Mouse (Mus musculus): Measurements from ENCODE around the gene Cyb5d2.
"Not testable (repeated sequence)": the region's sequence is repeated elsewhere in the genome, so short reads cannot be mapped to it uniquely, and the experiment has no call there.

Gene Cyb5d2

DNA sequence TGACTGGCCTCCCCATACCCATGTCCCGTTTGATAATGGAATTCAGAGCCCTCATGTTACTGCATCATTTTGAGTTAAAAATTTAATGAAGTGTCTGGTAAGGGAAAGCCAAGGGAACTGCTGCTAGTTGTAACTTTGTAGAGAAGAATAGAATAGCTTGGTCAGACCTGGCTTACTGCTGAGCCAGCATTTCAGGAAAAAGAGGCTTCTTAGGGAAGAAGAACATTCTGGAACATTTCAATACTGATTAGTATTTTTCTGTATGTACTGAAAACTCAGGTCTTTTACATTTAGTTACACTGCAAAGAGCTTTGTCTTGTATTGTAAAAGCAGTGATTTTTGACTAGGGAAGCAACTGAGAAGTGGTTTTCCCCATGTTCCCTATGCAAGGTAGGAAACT lies 35.2 kb downstream of the Cyb5d2 start:
- DNase-seq (ENCODE audit: low read depth, low spot score) = no peak
- peaks cover 23% of the 10 kb centered on the region for H3K36me3 ChIP-seq (ENCODE audit: control insufficient read depth, insufficient read depth, low read length, poor library complexity, severe bottlenecking)
- no peaks in the 10 kb centered on the region for H3K27me3 ChIP-seq (ENCODE audit: control insufficient read depth, insufficient read depth, low read length, poor library complexity, severe bottlenecking)

DNA sequence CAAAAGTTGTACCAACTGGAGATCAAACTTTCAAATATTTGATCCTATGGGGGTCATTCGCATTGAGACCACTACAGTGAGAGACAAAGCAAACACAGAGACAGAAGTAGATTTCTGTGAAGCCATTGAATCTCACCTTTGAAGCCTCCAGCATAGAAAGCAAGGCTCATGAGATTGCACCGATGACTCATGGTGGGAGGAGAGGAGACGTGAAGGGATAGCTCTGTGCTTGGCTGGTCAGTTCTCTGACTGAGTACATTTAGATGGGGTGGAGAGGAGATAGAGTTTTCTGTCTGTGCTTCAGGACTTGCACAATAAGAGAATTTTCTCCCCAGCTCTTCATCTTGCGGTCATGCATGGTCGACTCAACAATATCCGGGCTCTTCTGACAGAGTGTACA lies 36.4 kb downstream of the Cyb5d2 start:
- no peak for DNase-seq (ENCODE audit: low read depth, low spot score)
- Histone ChIP-seq H3K27me3 (ENCODE audit: control insufficient read depth, insufficient read depth, low read length, poor library complexity, severe bottlenecking) (no peaks in the 10 kb centered on the region), H3K36me3 (ENCODE audit: control insufficient read depth, insufficient read depth, low read length, poor library complexity, severe bottlenecking) (peaks cover 28% of the 10 kb centered on the region)

DNA sequence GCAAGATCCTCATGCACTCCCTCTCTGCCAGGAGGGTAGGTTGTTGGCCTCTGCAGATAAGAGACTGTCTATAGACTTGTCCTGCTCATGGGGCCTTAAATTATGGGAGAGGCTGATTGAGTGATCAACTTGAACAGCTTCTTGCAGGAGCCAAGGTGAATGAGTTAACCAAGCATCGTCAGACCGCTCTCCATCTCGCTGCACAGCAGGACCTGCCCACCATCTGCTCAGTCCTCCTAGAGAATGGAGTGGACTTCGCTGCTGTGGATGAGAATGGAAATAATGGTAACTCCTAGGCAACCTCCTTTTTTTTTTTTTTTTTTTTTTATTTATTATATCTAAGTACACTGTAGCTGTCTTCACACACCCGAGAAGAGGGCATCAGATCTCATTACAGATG lies 37.6 kb downstream of the Cyb5d2 start:
- Histone ChIP-seq H3K27me3 (ENCODE audit: control insufficient read depth, insufficient read depth, low read length, poor library complexity, severe bottlenecking) (no peaks in the 10 kb centered on the region), H3K36me3 (ENCODE audit: control insufficient read depth, insufficient read depth, low read length, poor library complexity, severe bottlenecking) (peaks cover 32% of the 10 kb centered on the region)
- no peak for DNase-seq (ENCODE audit: low read depth, low spot score)

DNA sequence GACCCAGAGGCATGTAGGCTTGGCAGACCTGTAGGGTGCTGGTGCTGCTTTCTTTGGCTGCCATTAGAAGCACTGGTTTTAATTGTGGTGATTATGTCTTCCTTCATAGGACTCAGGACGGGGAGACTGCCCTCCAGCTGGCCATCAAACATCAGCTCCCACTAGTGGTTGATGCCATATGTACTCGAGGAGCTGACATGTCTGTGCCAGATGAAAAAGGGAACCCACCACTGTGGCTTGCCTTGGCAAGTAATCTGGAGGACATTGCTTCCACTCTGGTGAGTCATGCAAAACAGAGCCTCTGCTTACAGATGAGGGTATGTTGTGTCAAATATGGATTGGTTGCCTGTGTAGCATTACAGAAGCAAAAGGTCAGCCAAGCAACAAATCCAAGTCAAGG lies 44.0 kb downstream of the Cyb5d2 start:
- H3K36me3 ChIP-seq (ENCODE audit: control insufficient read depth, insufficient read depth, low read length, poor library complexity, severe bottlenecking) = peaks cover 34% of the 10 kb centered on the region
- peak; percentile 16 for DNase-seq (ENCODE audit: low read depth, low spot score)
- no peaks in the 10 kb centered on the region for H3K27me3 ChIP-seq (ENCODE audit: control insufficient read depth, insufficient read depth, low read length, poor library complexity, severe bottlenecking)

DNA sequence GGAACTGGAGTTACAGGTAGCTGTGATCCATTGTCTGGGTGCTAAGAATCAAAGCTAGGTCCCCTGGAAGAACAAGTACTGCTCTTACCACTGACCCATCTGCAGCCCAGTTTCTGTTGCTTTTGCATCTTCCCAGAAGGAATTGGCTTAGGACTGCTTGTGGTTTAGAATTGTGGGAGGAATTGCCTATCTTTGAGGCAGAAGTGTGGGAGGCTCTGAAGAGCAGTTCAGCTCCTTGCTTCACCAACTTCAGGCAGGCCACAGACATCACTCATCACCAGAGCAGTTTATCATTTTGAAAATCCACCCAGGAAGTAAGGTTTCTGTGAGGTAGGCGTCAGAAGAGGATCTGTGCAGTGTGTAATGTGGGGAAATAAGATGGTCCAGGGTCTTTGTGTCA lies 56.9 kb downstream of the Cyb5d2 start:
- Histone ChIP-seq H3K36me3 (ENCODE audit: control insufficient read depth, insufficient read depth, low read length, poor library complexity, severe bottlenecking) (peaks cover 11% of the 10 kb centered on the region; the same call in 1 of the 2 replicates), H3K27me3 (ENCODE audit: control insufficient read depth, insufficient read depth, low read length, poor library complexity, severe bottlenecking) (no peaks in the 10 kb centered on the region)
- no peak for DNase-seq (ENCODE audit: low read depth, low spot score)

DNA sequence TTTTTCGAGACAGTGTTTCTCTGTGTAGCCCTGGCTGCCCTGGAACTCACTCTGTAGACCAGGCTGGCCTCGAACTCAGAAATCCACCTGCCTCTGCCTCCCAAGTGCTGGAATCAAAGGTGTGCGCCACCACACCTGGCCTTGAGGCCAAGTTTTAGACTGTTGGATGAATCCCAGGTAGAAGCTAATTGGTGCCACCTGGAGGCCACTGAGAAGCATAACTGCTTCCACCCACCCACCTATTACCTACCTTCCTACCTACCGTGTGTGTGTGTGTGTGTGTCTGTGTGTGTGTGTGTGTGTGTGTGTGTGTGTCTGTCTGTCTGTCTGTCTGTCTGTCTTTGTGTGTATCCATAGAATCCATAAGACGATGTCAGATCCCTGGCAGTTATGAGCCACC lies 58.4 kb downstream of the Cyb5d2 start:
- H3K36me3 ChIP-seq (ENCODE audit: control insufficient read depth, insufficient read depth, low read length, poor library complexity, severe bottlenecking); H3K27me3 ChIP-seq (ENCODE audit: control insufficient read depth, insufficient read depth, low read length, poor library complexity, severe bottlenecking): not testable (repeated sequence)
- DNase-seq (ENCODE audit: low read depth, low spot score) = peak; percentile 64

DNA sequence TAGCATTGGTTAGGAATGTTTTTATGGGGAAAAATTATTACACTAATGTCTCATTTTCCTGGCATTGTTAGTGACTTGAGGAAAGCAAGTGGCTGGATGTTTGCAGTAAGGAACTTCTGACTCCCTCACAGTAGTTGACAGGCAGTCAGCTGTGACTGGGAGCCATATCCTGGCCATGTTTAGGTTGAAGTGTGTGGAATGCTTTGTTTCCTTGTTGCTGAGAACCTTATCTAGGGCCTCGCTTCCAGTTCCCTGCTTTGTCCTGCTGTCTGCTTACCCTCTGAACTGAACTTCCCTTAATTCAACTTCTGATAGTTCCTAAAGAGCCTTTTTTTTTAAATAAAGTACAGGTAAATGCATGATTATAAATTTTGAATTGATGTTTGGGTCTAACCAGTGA lies 59.6 kb downstream of the Cyb5d2 start:
- peaks cover 13% of the 10 kb centered on the region for H3K36me3 ChIP-seq (ENCODE audit: control insufficient read depth, insufficient read depth, low read length, poor library complexity, severe bottlenecking)
- H3K27me3 ChIP-seq (ENCODE audit: control insufficient read depth, insufficient read depth, low read length, poor library complexity, severe bottlenecking) = no peaks in the 10 kb centered on the region
- DNase-seq (ENCODE audit: low read depth, low spot score) = no peak

DNA sequence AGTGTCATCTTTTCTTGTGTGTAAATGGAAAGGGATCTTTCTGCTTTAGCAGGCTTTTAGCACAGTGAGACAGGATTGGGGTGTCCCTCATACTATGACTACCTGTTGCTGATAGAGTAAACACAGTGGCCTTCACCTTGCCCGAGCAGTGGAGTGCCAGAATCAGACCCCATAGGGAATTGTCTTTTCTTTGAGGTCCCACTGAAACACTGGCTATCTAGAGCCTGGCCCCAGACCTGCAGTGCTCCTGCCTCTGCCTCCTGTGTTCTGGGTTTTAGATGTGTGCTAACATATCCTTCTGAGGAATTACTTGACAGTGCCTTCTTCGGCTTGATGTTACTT lies 60.5 kb downstream of the Cyb5d2 start:
- no peaks in the 10 kb centered on the region for H3K27me3 ChIP-seq (ENCODE audit: control insufficient read depth, insufficient read depth, low read length, poor library complexity, severe bottlenecking)
- no peak for DNase-seq (ENCODE audit: low read depth, low spot score)
- H3K36me3 ChIP-seq (ENCODE audit: control insufficient read depth, insufficient read depth, low read length, poor library complexity, severe bottlenecking) = peaks cover 15% of the 10 kb centered on the region

DNA sequence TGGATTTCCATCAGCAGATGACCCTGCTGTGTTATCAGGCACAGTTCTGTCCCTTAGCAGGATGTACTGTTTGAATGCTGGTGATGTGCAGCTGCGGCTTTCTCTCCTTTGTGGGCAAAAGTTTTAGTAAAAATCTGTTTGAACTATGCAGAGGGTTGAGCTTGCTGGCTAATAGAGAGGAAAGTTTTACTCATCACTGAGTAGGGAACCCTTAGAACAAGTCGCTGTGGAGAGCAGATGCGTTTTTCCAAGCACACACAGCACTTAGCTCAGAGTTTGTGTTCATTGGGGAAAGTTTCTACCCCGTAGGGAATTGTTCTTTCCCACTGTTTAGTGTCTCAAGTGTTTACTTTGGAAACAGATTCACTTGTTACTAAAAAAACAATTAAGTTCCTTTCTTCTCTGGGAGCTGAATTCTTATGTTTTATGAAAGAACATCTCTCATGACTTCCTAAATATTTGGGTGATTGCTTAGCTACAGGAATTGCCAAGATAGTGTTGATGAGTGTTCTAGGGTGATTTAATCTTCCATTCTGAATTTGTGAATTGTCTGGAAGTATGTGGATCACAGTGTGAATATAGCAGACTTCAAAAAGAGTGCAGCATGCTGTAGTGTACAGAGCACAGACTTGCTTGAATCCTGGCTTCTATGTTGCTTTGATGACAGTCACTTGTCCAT lies 61.0 kb downstream of the Cyb5d2 start:
- DNase-seq (ENCODE audit: low read depth, low spot score) = no peak
- Histone ChIP-seq H3K27me3 (ENCODE audit: control insufficient read depth, insufficient read depth, low read length, poor library complexity, severe bottlenecking) (no peaks in the 10 kb centered on the region), H3K36me3 (ENCODE audit: control insufficient read depth, insufficient read depth, low read length, poor library complexity, severe bottlenecking) (peaks cover 14% of the 10 kb centered on the region)

DNA sequence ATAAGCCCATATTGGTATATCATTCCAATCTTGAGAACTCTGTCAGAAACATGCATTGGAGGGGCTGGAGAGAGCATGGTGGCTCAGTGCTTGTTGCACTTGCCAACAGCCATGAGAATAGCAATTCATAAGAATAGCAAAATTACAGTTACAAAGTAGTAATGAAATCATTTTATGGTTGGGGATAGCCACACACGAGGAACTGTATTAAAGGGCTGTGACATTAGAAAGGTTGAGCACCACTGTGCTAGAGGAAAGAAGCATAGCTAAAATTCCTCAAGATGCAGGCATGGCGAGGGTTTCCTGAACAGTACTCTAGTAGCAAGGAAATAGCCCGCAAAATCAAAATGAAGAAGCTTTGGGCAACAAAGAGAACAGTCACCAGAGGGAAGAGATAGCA lies 62.2 kb downstream of the Cyb5d2 start:
- peaks cover 14% of the 10 kb centered on the region for H3K36me3 ChIP-seq (ENCODE audit: control insufficient read depth, insufficient read depth, low read length, poor library complexity, severe bottlenecking)
- DNase-seq (ENCODE audit: low read depth, low spot score) = no peak
- H3K27me3 ChIP-seq (ENCODE audit: control insufficient read depth, insufficient read depth, low read length, poor library complexity, severe bottlenecking) = no peaks in the 10 kb centered on the region
